Mouse (Mus musculus) heart, adult 8-10 months (tissue): Measurements from ENCODE around the gene 3100002H09Rik. TPM values are rescaled to one million over a fixed set of nuclear protein-coding genes. Genes with fewer than 3 reads are reported as not detected.

Experiments used
- DNase-seq: peaks from one replicate; pipeline ENCODE4 v3.0.0; 2022; ENCODE audit warnings: low spot score
- total RNA-seq, 4 experiments: library from RNA; stranded (reverse); gene quantifications; 2 replicates each; pipeline ENCODE4 v1.2.4; 2022

3100002H09Rik gene
- total RNA-seq: not detected

GRCm38 (mm10) chr4:124610703-124611102 lies at the start of gene 3100002H09Rik:
TSS of gene 3100002H09Rik (minus strand) at chr4:124610803.
- DNase-seq: no peak

DNA sequence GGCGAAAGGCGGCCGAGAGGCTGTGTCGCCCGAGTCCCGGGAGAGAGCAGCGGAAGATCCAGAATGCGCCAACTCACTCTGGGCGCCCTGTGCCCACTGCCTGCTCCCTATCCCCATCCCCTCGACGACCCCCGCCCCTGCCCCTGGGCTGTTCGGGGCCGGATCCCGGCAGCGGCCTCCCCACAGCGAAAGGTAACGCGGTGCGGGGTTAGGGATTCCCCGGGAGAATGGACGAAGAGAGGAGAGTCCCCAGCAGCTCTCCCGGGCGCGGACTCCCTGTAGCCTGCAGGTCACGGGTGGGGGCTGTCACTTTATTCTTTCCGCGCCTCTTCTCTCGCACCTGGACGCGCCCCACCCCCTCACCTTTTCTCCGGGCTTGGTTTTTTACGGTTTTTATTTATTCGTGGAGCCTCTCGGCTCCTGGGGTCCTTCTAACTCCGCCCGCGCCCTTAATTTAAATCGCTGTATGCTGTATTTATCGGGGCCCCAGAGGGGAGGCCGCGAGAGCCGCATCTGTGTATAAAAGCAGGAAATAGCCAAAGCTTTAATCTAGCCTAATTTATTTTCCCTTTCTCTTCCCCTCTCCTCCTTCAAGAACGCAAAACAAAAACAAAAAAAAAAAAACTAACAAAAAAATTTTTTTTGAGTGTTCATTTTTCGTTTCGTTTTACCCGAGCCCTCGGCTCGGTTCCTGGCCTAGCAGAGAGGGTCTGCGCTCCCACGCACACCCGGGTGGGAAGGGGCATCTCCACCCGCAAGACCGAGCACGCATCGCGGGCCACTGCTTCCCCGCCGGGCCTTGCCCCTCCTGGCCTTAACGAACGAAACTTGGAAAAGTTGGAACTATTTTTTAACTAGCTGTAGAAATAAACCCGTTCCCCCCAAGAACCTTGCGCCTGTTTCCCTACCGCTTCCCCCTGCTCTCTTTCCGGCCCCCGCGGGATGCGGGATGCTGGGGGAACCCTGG lies 48.9 kb upstream of the 3100002H09Rik start:
- no peak for DNase-seq

GRCm38 (mm10) chr4:124658412-124658851 lies 47.8 kb upstream of the 3100002H09Rik start:
- DNase-seq: no peak

GRCm38 (mm10) chr4:124657781-124658180 lies 47.2 kb upstream of the 3100002H09Rik start:
- no peak for DNase-seq

- DNase-seq: peak; percentile 62
Observed at GRCm38 (mm10) chr4:124656854-124657650, 46.4 kb upstream of the 3100002H09Rik start.

GRCm38 (mm10) chr4:124656518-124656853 lies 45.9 kb upstream of the 3100002H09Rik start, which contains the start of gene Pou3f1:
TSS of gene Pou3f1 (plus strand) at chr4:124656807.
- DNase-seq: no peak

DNA sequence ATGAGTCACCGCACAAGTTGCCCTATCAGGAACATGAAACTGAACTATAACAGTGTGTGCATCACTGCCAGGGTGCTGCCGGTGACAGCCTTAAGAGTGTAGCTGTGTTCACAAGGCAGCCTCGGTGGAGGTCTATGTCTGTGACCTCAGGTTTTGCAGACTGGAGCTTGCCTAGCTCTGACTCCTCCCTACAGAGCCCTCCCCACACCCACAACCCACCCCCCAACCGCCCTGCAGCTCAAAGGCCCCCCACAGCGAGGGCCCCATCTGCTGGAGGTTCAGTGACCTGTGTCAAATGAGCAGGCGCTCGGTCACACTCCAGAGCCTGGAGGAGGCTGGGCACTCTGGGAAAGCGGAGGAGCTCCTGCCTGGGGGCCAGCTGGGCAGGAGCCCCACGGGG lies 42.3 kb upstream of the 3100002H09Rik start:
- DNase-seq: no peak

- no peak for DNase-seq
Observed at GRCm38 (mm10) chr4:124647909-124648308, 37.3 kb upstream of the 3100002H09Rik start.

DNA sequence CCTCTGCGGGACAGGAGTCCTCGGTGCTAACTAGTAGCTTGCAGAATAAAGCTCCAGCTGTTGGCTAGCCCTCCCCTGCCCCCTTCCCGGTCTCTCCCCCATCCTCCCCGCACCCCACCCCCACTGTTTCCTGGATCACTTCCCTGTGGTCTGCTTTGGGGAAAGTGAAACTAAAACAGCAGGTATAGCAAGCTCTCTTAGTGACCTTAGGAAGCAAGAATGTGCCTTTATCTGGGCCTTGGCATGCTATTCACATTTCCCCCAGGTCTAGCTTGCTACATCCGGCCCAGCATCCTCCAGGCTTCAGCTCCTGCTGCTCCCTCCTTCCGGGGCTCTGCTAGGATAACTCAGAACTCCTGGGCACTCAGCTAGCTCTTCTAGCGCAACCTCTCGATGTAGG lies 36.0 kb upstream of the 3100002H09Rik start:
- no peak for DNase-seq

DNA sequence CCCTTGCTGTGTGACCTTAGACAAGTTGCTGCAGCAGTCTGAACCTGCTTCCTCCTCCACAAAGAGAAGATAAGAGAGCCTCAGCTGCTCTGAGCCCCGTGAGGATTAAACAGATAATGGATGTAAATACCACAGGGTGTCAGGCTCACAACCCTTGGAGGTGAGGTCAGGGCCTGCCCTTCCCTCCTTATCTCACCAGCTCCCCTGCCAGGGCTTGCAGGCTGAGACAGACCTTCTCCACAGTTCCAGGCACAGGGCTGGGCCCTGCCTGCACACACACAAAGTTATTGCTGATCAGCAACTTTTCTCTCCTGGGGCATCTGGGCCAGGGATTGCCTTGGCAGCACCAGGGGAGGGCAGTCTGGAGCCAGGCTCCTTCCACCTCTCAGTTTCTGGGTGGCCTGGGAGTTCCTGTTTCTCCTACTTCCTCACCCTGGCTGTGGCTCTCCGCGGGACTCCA lies 34.4 kb upstream of the 3100002H09Rik start:
- DNase-seq: no peak

DNA sequence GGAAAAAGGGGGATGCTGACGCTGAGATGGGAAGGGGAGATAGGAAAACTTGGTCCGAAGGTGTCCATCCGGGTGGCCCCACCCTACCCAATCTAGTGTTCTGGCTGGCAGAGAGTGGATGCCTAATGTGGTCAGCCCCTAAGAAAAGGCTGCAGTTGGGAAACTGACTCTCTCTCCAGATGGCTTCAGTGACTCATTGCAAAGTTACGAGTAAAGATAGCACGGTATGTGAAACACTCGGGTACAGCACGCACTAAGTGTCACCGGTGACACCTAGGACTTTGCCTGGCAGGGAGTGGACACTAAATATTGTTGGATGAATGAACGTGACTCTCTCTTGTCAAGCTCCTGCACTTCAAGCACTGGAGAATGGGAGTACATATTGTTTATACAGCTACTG lies 33.3 kb upstream of the 3100002H09Rik start:
- DNase-seq: no peak

GRCm38 (mm10) chr4:124639715-124640114 lies 29.1 kb upstream of the 3100002H09Rik start:
- DNase-seq: no peak

DNA sequence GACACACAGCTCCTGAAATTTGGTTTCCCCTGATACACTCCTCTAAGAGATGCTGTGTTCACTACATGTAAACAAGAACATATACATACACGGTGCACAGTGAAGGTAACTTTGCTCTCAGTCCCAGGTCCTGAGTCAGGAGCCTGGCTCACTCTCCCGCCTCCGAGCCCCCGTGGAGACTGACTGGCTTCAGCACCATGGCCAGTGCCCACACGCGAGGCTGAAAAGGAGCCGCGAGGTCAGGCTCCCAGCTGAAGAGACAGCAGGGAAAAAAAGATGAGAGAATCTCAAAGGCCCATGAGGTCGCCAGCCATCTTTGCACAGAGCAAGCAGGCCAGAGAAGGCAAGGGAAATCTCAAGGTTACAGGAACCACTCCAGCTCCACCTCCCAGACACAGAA lies 22.7 kb upstream of the 3100002H09Rik start:
- DNase-seq: no peak

DNA sequence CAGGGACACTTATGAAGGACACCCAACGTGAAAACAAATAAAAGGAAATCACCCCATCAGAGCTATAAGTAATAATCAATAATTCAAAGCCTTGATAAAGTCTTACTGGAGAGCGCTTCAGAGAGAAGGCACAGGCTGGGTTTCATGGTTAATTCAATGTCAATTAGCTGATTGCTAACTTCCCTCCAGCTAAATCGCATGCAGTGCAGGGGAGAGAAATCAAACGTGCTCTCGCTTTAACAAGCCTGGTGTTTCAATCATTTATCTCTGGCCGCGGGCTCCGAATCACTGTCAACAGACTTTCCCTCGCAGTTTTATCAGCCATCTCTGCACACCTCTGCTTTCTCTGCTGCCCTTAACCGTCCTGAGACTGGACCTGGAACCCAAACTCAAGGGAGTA lies 22.3 kb upstream of the 3100002H09Rik start:
- no peak for DNase-seq

- no peak for DNase-seq
Observed at GRCm38 (mm10) chr4:124631456-124631855, 20.9 kb upstream of the 3100002H09Rik start.

- DNase-seq: no peak
Observed at GRCm38 (mm10) chr4:124626836-124627235, 16.2 kb upstream of the 3100002H09Rik start.

DNA sequence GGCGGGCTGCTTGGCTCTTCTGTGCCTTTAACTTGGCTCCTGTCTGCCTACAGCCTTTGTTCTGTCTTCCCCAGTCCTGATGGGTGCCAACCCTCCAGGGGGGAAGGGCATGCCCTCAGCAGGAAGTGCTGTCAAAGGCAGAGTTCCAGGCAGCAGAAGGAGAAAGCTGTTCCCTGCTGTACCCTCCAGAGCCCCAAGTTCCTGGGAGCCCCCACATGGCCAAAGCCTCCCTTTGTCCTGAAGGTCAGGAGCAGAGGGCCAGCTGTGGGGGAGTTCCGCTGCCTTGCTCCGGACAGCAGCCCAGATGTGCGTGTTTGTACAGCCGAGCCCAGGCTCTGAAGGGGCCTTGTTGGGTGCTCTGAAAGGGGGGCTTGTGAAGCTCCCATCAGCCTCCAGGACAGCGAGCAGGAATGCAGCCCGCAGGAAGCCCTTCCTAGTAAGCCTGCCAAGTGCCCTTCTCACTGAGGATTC lies 13.5 kb upstream of the 3100002H09Rik start:
- DNase-seq: no peak

GRCm38 (mm10) chr4:124622566-124622965 lies 12.0 kb upstream of the 3100002H09Rik start:
- no peak for DNase-seq

DNA sequence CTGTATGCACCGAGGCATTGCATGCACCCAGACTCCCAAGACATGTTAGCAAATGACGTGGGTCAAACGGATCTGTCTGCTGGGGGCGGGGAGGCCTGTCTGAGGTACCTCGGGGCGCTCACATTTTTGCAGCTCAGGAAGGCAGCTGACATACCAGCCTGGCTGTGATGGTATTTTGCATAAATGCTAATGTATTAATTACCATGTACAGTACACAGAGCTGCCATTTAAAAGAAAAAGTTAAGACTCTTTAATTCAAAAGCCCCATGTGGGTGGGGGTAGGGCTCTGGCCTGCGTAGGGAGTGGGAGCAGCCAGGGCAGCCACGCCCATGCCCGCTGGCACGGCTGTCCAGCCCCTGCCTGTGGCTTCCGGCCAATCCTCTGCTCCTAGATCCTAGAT lies 10.8 kb upstream of the 3100002H09Rik start:
- DNase-seq: no peak

DNA sequence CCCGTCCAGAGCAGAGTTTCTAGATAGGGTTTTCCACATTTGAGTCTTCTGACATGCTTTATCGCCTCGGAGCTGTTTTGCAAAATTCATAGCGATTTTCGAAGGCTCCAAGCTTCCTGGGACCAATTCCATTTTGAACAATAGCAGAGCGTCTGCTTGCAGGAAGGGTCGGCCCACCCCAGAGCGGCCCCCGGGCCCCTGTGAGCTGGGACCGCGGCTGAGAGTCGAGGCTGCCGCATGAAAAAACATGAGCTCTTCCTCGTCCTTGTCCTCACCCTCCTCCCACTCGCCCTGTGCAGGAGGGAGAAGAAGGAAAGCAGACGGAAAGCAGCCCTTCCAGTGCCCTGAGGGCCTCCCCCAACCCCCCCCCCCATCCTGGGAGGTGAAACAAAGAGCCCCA lies 8.0 kb upstream of the 3100002H09Rik start:
- DNase-seq: no peak

DNA sequence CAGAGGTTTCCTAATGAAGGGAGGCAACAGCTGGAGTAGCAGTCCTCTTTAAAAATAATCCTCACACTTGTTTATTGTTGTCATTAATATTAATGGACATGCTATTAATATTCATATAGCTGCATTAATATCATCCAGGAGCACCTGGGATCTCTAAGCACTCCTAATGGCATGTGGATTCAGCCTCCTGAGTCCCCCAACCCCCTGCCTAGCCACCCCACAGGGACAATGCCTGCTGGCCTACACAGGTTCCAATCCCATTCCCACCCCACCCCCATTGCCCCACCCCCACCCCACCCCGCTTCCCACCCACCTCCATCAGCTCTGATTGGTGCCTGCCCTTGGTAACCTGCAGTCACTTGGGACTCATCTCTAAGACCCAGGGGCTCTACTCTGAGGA lies 6.0 kb upstream of the 3100002H09Rik start:
- DNase-seq: no peak

DNA sequence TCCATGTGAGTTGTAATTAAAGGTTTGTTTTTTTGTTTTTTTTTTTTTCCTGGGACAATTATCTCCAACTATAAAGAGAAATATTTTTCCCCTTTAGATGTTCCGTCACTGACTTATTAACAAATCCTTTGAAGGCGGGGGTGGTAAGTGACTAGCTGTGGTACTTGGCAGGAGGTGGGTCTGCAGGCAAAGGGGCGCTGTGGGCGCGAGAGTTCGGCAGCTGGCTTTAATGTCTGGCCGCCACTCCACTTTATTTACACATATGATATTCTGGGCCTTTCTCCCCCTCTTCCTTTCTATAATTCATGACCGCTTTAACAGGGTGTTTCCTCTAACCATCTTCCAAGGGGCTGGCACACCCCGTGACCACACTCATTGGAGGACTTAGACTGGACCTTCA lies 5.4 kb upstream of the 3100002H09Rik start:
- no peak for DNase-seq
